Mouse (Mus musculus): ENCODE measurements around the gene Poc1a. TPM values are rescaled to one million over a fixed set of nuclear protein-coding genes. Genes with fewer than 3 reads are reported as not detected.

Gene Poc1a
- polyA plus RNA-seq, 1 experiment from 2014 or later, result 23.1 TPM

- H3K4me3 ChIP-seq (replicated peaks), result no peak overlapping the region
- 74% methylated on average over 16 of the region's 16 CpGs for WGBS (ENCODE audit: insufficient replicate concordance)
- ATAC-seq (ENCODE audit: insufficient read depth), result no peak
These were observed 21.7 kb downstream of the Poc1a start for GRCm38 (mm10) chr9:106302446-106303150.

GRCm38 (mm10) chr9:106303460-106303960 lies 22.6 kb downstream of the Poc1a start:
- H3K9ac ChIP-seq, result no peak overlapping the region
- ATAC-seq (ENCODE audit: insufficient read depth), result no peak
- H3K4me1 ChIP-seq (replicated peaks), result peaks cover 40% of the 10 kb centered on the region
- H3K27ac ChIP-seq (replicated peaks), result no peak overlapping the region
- H3K4me3 ChIP-seq (replicated peaks), result no peak overlapping the region
- H3K4me2 ChIP-seq, result no peak overlapping the region
- no peaks in the 10 kb centered on the region for H3K9me3 ChIP-seq (replicated peaks)
- H3K36me3 ChIP-seq (replicated peaks), result peaks cover 20% of the 10 kb centered on the region
- no peaks in the 10 kb centered on the region for H3K27me3 ChIP-seq
- 81% methylated on average over 6 of the region's 6 CpGs for WGBS (ENCODE audit: insufficient replicate concordance)

More at GRCm38 (mm10) chr9:106302446-106303150, 21.7 kb downstream of the Poc1a start:
- H3K36me3 ChIP-seq (replicated peaks), result peaks cover 22% of the 10 kb centered on the region; the same call in 1 of the 2 replicates
- no peak overlapping the region for H3K27ac ChIP-seq (replicated peaks)
- no peak overlapping the region for H3K9ac ChIP-seq
- H3K27me3 ChIP-seq, result no peaks in the 10 kb centered on the region
- no peaks in the 10 kb centered on the region for H3K9me3 ChIP-seq (replicated peaks)
- H3K4me2 ChIP-seq, result no peak overlapping the region
- H3K4me1 ChIP-seq (replicated peaks), result peaks cover 40% of the 10 kb centered on the region

- H3K9ac ChIP-seq, result no peak overlapping the region
- no peak overlapping the region for H3K4me3 ChIP-seq (replicated peaks)
- H3K36me3 ChIP-seq (replicated peaks), result peaks cover 24% of the 10 kb centered on the region
- no peaks in the 10 kb centered on the region for H3K9me3 ChIP-seq (replicated peaks)
- no peak overlapping the region for H3K27ac ChIP-seq (replicated peaks)
- WGBS (ENCODE audit: insufficient replicate concordance), result 65% methylated on average over 7 of the region's 7 CpGs
- H3K4me1 ChIP-seq (replicated peaks), result peaks cover 47% of the 10 kb centered on the region
- no peak overlapping the region for H3K4me2 ChIP-seq
- ATAC-seq (ENCODE audit: insufficient read depth), result no peak
- H3K27me3 ChIP-seq, result no peaks in the 10 kb centered on the region
These were observed 24.4 kb downstream of the Poc1a start for GRCm38 (mm10) chr9:106305228-106305627.

GRCm38 (mm10) chr9:106306662-106307351 lies 25.9 kb downstream of the Poc1a start:
- no peaks in the 10 kb centered on the region for H3K9me3 ChIP-seq (replicated peaks)
- H3K4me2 ChIP-seq, result no peak overlapping the region
- peaks cover 43% of the 10 kb centered on the region for H3K4me1 ChIP-seq (replicated peaks)
- H3K4me3 ChIP-seq (replicated peaks), result no peak overlapping the region
- no peak overlapping the region for H3K9ac ChIP-seq
- H3K36me3 ChIP-seq (replicated peaks), result peaks cover 26% of the 10 kb centered on the region
- no peak for ATAC-seq (ENCODE audit: insufficient read depth)
- H3K27me3 ChIP-seq, result no peaks in the 10 kb centered on the region
- WGBS (ENCODE audit: insufficient replicate concordance), result 40% methylated on average over 8 of the region's 8 CpGs
- H3K27ac ChIP-seq (replicated peaks), result no peak overlapping the region

GRCm38 (mm10) chr9:106308151-106308550 lies 27.3 kb downstream of the Poc1a start:
- ATAC-seq (ENCODE audit: insufficient read depth), result no peak
- H3K4me1 ChIP-seq (replicated peaks), result peaks cover 37% of the 10 kb centered on the region
- H3K9me3 ChIP-seq (replicated peaks), result no peaks in the 10 kb centered on the region
- H3K36me3 ChIP-seq (replicated peaks), result peaks cover 25% of the 10 kb centered on the region
- WGBS (ENCODE audit: insufficient replicate concordance), result 68% methylated on average over 5 of the region's 5 CpGs
- H3K27ac ChIP-seq (replicated peaks), result peak overlapping the region; percentile 39; the same call in 1 of the 2 replicates
- H3K4me3 ChIP-seq (replicated peaks), result no peak overlapping the region
- H3K9ac ChIP-seq, result no peak overlapping the region
- no peak overlapping the region for H3K4me2 ChIP-seq
- no peaks in the 10 kb centered on the region for H3K27me3 ChIP-seq

- Histone ChIP-seq H3K9me3 (replicated peaks) (no peaks in the 10 kb centered on the region), H3K27ac (replicated peaks) (peak overlapping the region; percentile 69), H3K36me3 (replicated peaks) (peaks cover 25% of the 10 kb centered on the region), H3K9ac (no peak overlapping the region), H3K4me2 (no peak overlapping the region), H3K4me1 (replicated peaks) (peaks cover 34% of the 10 kb centered on the region), H3K27me3 (no peaks in the 10 kb centered on the region), H3K4me3 (replicated peaks) (no peak overlapping the region)
- WGBS (ENCODE audit: insufficient replicate concordance), result 66% methylated on average over 2 of the region's 2 CpGs
- no peak for ATAC-seq (ENCODE audit: insufficient read depth)
These were observed 27.7 kb downstream of the Poc1a start for GRCm38 (mm10) chr9:106308555-106308954.

GRCm38 (mm10) chr9:106308983-106309382 lies 28.1 kb downstream of the Poc1a start:
- Histone ChIP-seq H3K27ac (replicated peaks) (peak overlapping the region; percentile 69), H3K27me3 (no peaks in the 10 kb centered on the region), H3K9ac (no peak overlapping the region), H3K4me2 (no peak overlapping the region), H3K4me3 (replicated peaks) (no peak overlapping the region), H3K4me1 (replicated peaks) (peaks cover 34% of the 10 kb centered on the region), H3K36me3 (replicated peaks) (peaks cover 25% of the 10 kb centered on the region), H3K9me3 (replicated peaks) (no peaks in the 10 kb centered on the region)
- ATAC-seq (ENCODE audit: insufficient read depth), result no peak
- 80% methylated on average over 5 of the region's 5 CpGs for WGBS (ENCODE audit: insufficient replicate concordance)

- H3K9me3 ChIP-seq (replicated peaks), result no peaks in the 10 kb centered on the region
- H3K36me3 ChIP-seq (replicated peaks), result peaks cover 25% of the 10 kb centered on the region
- H3K9ac ChIP-seq, result no peak overlapping the region
- 45% methylated on average over 3 of the region's 3 CpGs for WGBS (ENCODE audit: insufficient replicate concordance)
- no peak for ATAC-seq (ENCODE audit: insufficient read depth)
- no peak overlapping the region for H3K4me3 ChIP-seq (replicated peaks)
- H3K27me3 ChIP-seq, result no peaks in the 10 kb centered on the region
- no peak overlapping the region for H3K4me2 ChIP-seq
- no peak overlapping the region for H3K27ac ChIP-seq (replicated peaks)
- H3K4me1 ChIP-seq (replicated peaks), result peaks cover 31% of the 10 kb centered on the region
These were observed 29.0 kb downstream of the Poc1a start for GRCm38 (mm10) chr9:106309859-106310258.

- 78% methylated on average over 10 of the region's 10 CpGs for WGBS (ENCODE audit: insufficient replicate concordance)
- H3K9me3 ChIP-seq (replicated peaks), result no peaks in the 10 kb centered on the region
- peaks cover 25% of the 10 kb centered on the region for H3K36me3 ChIP-seq (replicated peaks)
- no peak overlapping the region for H3K4me3 ChIP-seq (replicated peaks)
- H3K27me3 ChIP-seq, result no peaks in the 10 kb centered on the region
- no peak overlapping the region for H3K4me2 ChIP-seq
- ATAC-seq (ENCODE audit: insufficient read depth), result no peak
- no peak overlapping the region for H3K9ac ChIP-seq
- no peak overlapping the region for H3K27ac ChIP-seq (replicated peaks)
- H3K4me1 ChIP-seq (replicated peaks), result peaks cover 15% of the 10 kb centered on the region
These were observed 30.8 kb downstream of the Poc1a start for GRCm38 (mm10) chr9:106311625-106312191.

- Histone ChIP-seq H3K9ac (no peak overlapping the region), H3K4me2 (no peak overlapping the region), H3K27ac (replicated peaks) (no peak overlapping the region), H3K4me1 (replicated peaks) (peaks cover 8% of the 10 kb centered on the region), H3K9me3 (replicated peaks) (no peaks in the 10 kb centered on the region), H3K27me3 (no peaks in the 10 kb centered on the region), H3K4me3 (replicated peaks) (no peak overlapping the region), H3K36me3 (replicated peaks) (peaks cover 17% of the 10 kb centered on the region)
- WGBS (ENCODE audit: insufficient replicate concordance), result 78% methylated on average over 7 of the region's 7 CpGs
- ATAC-seq (ENCODE audit: insufficient read depth), result no peak
These were observed 32.1 kb downstream of the Poc1a start for GRCm38 (mm10) chr9:106312950-106313360.

GRCm38 (mm10) chr9:106314196-106314595 lies 33.3 kb downstream of the Poc1a start:
- Histone ChIP-seq H3K36me3 (replicated peaks) (peaks cover 12% of the 10 kb centered on the region; the same call in 1 of the 2 replicates), H3K27me3 (no peaks in the 10 kb centered on the region), H3K4me2 (no peak overlapping the region), H3K4me1 (replicated peaks) (peaks cover 5% of the 10 kb centered on the region; the same call in 1 of the 2 replicates), H3K27ac (replicated peaks) (no peak overlapping the region), H3K9ac (no peak overlapping the region), H3K9me3 (replicated peaks) (no peaks in the 10 kb centered on the region), H3K4me3 (replicated peaks) (no peak overlapping the region)
- 75% methylated on average over 3 of the region's 3 CpGs for WGBS (ENCODE audit: insufficient replicate concordance)
- ATAC-seq (ENCODE audit: insufficient read depth), result no peak

All from liver, embryonic 15.5 days (tissue).